Mouse (Mus musculus): ENCODE measurements around the gene Ptges3l.
"Not testable (repeated sequence)": the region's sequence is repeated elsewhere in the genome, so short reads cannot be mapped to it uniquely, and the experiment has no call there.

Ptges3l gene

GRCm38 (mm10) chr11:101418991-101419390 is 6.1 kb downstream of the Ptges3l start:
- DNase-seq: no peak

- peak; percentile 93 for DNase-seq
Measured at GRCm38 (mm10) chr11:101417101-101417855, 7.9 kb downstream of the Ptges3l start, which contains the start of gene Aarsd1. Gene Aarsd1 (minus strand): TSS chr11:101417615.

- peak; percentile 32 for DNase-seq
Measured at GRCm38 (mm10) chr11:101416433-101417100, 8.6 kb downstream of the Ptges3l start.

- DNase-seq: no peak
Measured at GRCm38 (mm10) chr11:101415306-101415705, 9.8 kb downstream of the Ptges3l start.

- peak; percentile 85 for DNase-seq
Measured at GRCm38 (mm10) chr11:101395110-101395509, 30.0 kb downstream of the Ptges3l start.

GRCm38 (mm10) chr11:101381817-101382216 is 43.3 kb downstream of the Ptges3l start:
- DNase-seq: no peak

GRCm38 (mm10) chr11:101378926-101379325 is 46.2 kb downstream of the Ptges3l start:
- DNase-seq: no peak

- DNase-seq: not testable (repeated sequence)
Measured at GRCm38 (mm10) chr11:101378196-101378595, 46.9 kb downstream of the Ptges3l start.

- DNase-seq: no peak
Measured at GRCm38 (mm10) chr11:101374421-101374938, 50.7 kb downstream of the Ptges3l start.

- no peak for DNase-seq
Measured at GRCm38 (mm10) chr11:101370141-101370540, 55.0 kb downstream of the Ptges3l start.
